Mouse (Mus musculus): Measurements from ENCODE around the gene Srgap1. TPM values are rescaled to one million over a fixed set of nuclear protein-coding genes. Genes with fewer than 3 reads are reported as not detected.

Gene Srgap1
- total RNA-seq (2021) = 10 to 100 TPM in 1 of 2 experiments, 1 to 10 TPM in 1; 7.6 to 11.7 TPM
- long read RNA-seq, experiment 1, full-length matches to known transcripts = 1 of 1 reads
- long read RNA-seq, experiment 1, partial matches to known transcripts = 0 of 1 reads
- long read RNA-seq, experiment 1, other reads (novel, unspliced or antisense) = 0 of 1 reads
- long read RNA-seq, experiment 2, full-length matches to known transcripts = 1 of 3 reads
- long read RNA-seq, experiment 2, partial matches to known transcripts = 1 of 3 reads
- long read RNA-seq, experiment 2, other reads (novel, unspliced or antisense) = 1 of 3 reads

DNA sequence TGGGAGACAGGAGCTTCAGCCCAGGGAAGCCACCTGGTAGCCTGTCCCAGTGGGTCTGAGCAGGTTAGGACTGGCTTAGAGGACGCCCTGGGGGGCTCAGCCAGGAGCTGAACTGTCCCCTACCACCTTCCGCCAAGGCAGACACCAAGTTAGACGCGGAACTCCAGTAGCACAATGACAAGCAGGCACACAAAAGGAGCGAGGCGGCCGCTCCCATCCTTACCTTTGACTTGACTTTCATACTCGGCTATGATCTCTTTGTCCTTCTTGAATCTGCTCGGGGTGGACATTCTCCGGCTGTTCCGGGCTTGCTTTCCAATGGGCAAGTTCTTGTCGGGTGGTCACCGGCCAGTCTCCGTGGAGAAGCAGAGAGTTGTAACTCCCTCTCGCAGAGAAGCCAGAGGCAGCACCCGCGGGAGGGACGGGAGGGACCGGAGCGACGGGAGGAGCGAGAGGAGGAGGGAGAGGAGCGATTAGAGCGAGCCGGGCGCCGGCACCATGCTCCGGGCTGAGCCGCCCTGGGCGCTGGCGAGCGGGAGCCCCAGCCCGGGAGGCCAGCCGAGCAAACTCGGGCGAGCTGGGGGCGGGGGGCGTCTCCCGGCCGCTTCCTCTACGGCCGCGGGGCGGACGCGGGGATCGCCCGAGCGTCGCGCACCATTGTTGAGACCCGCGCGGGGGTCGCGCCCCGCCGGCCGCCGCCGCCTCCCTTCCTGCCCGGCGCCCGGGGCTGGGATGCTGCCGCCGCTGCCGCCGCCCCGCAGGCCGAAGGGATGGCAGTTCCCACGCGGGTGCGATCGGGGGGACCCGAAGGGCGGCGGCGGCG lies at the start of gene Srgap1:
TSS of gene Srgap1 (minus strand) at position 412 of the 823 bp plus-strand sequence.
- Histone ChIP-seq H3K4me3 (peak within 1 kb of the TSS; percentile 71), H3K27ac (peak within 1 kb of the TSS; percentile 63)
- intact Hi-C loops (cut with DNase I) = loop anchor here (2.0 to 5.0 kb wide), 3 partner anchors 90 to 420 kb away; partner anchors contain the start of gene Xpot
- peak; percentile 37 to 49 for DNase-seq (ENCODE audit: extremely low spot score in 1 of 2, low spot score in 2 of 2)
- TF ChIP-seq CTCF (IDR thresholded peaks at IDR 0.05) = no peak

- TF ChIP-seq CTCF (IDR thresholded peaks at IDR 0.05) = no peak
- DNase-seq (ENCODE audit: extremely low spot score in 1 of 2, low spot score in 2 of 2) = no peak
- Histone ChIP-seq H3K4me3 (peak overlapping the region; percentile 86), H3K27ac (peak overlapping the region; percentile 93)
- intact Hi-C loops (cut with DNase I) = loop anchor here (10.0 kb wide), 2 partner anchors 898 to 988 kb away; no protein-coding TSS in a partner anchor
These were observed 49.4 kb upstream of the Srgap1 start for GRCm38 (mm10) chr10:122096462-122096979.

GRCm38 (mm10) chr10:122090472-122090871 lies 43.4 kb upstream of the Srgap1 start:
- TF ChIP-seq CTCF (IDR thresholded peaks at IDR 0.05) = peak; percentile 20; the same call in 1 of the 2 replicates
- H3K4me3 ChIP-seq = no peak overlapping the region
- intact Hi-C loops (cut with DNase I) = loop anchor here (10.0 kb wide), 2 partner anchors 904 to 994 kb away; no protein-coding TSS in a partner anchor
- DNase-seq (ENCODE audit: extremely low spot score in 1 of 2, low spot score in 2 of 2) = no peak
- no peak overlapping the region for H3K27ac ChIP-seq

- H3K27ac ChIP-seq = no peak overlapping the region
- H3K4me3 ChIP-seq = no peak overlapping the region
- no peak for DNase-seq (ENCODE audit: extremely low spot score in 1 of 2, low spot score in 2 of 2)
- intact Hi-C loops (cut with DNase I) = no loop called here
- TF ChIP-seq CTCF (IDR thresholded peaks at IDR 0.05) = no peak
These were observed 34.2 kb upstream of the Srgap1 start for GRCm38 (mm10) chr10:122081352-122081751.

DNA sequence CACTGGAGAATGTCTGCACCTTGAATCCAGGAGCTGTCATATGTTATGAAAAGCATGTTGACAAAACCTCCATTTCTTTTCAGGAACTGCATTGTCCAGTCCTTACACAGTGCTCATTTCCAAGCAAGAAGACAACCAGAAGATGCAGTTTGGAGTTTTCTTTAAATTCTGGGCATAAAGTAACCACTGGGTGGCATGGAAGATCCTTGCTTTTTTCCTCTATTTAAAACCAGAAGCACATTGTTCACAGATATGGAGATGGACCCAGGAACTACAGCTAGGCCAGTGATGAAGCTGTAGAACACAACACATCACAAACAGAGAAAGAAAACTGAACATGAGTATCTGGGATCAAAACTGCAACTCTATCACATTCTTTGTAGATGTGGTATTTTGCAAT lies 22.0 kb upstream of the Srgap1 start:
- no peak for DNase-seq (ENCODE audit: extremely low spot score in 1 of 2, low spot score in 2 of 2)
- Histone ChIP-seq H3K27ac (no peak overlapping the region), H3K4me3 (no peak overlapping the region)
- intact Hi-C loops (cut with DNase I) = no loop called here
- peak; percentile 47 for TF ChIP-seq CTCF (IDR thresholded peaks at IDR 0.05)

DNA sequence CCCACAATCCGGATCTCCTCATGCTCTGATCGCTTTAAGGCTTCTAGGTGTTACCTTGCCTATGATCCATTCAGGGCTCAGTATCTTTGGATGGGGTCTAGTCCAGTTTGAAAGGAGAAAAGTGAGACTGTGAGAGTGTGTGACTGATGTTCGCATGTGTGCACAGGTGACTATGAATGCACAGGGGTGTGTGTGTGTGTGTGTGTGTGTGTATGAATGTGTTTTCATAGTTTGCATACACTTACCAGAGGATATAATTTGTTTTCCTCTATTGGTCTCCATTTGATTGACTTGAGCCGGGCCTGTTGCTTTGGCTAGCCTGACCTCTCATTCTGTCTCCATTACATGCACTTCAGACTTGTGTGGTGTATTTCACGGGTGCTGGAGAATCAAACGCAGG lies 8.7 kb upstream of the Srgap1 start:
- no peak for TF ChIP-seq CTCF (IDR thresholded peaks at IDR 0.05)
- intact Hi-C loops (cut with DNase I) = no loop called here

DNA sequence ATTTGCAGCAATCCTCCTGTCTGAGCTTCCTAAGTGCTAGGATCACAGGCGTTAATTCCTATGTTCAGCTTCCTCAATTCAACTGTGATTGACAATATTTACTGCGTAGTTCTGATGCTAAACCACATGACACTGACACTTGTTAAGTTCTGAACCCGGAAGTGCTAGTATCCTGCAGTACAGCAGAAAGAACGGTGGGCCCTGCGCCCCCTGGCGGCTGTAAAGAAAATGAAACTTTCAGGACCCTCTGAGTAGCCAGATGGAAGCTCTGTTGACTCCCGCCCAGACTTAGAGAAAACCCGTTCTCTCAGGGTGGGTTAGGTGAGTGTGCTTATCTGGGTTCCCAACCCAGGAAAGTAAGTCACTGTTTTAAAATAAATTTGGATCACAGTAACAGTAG lies 7.4 kb upstream of the Srgap1 start:
- peak in 1 of 2 experiments; percentile 22 for DNase-seq (ENCODE audit: extremely low spot score in 1 of 2, low spot score in 2 of 2)
- Histone ChIP-seq H3K4me3 (no peak overlapping the region), H3K27ac (no peak overlapping the region)
- intact Hi-C loops (cut with DNase I) = loop anchor here (5.0 kb wide), 1 partner anchor 222 kb away; no protein-coding TSS in a partner anchor
- TF ChIP-seq CTCF (IDR thresholded peaks at IDR 0.05) = peak; percentile 79

More for the DNA sequence above, 8.7 kb upstream of the Srgap1 start:
- no peak overlapping the region for H3K4me3 ChIP-seq
- no peak for DNase-seq (ENCODE audit: extremely low spot score in 1 of 2, low spot score in 2 of 2)
- no peak overlapping the region for H3K27ac ChIP-seq

DNA sequence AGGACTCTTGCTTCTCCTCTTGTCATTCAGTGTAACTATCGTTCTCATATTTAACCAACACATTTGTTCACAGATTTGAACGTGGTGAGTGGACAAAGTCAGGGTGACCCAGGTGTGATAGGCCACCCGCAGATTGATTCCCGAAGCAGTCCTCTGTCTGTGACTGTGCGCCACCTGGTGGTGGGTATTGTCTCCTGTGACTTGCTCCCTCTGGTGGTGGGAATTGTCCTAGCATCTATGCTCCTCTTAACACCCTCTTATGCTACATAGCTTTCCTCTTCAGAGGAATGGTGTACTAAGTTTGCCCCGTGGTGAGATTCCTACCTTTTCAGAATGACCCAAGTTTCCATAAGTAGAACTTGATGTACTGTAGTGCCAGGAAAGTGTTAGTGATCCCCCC lies 4.7 kb upstream of the Srgap1 start:
- DNase-seq (ENCODE audit: extremely low spot score in 1 of 2, low spot score in 2 of 2) = peak; percentile 81 to 91
- H3K27ac ChIP-seq = no peak overlapping the region
- TF ChIP-seq CTCF (IDR thresholded peaks at IDR 0.05) = no peak; the same call in none of the 2 replicates
- intact Hi-C loops (cut with DNase I) = loop anchor here (1.0 to 5.0 kb wide), 5 partner anchors 220 to 411 kb away; partner anchors contain the start of gene D930020B18Rik
- no peak overlapping the region for H3K4me3 ChIP-seq

DNA sequence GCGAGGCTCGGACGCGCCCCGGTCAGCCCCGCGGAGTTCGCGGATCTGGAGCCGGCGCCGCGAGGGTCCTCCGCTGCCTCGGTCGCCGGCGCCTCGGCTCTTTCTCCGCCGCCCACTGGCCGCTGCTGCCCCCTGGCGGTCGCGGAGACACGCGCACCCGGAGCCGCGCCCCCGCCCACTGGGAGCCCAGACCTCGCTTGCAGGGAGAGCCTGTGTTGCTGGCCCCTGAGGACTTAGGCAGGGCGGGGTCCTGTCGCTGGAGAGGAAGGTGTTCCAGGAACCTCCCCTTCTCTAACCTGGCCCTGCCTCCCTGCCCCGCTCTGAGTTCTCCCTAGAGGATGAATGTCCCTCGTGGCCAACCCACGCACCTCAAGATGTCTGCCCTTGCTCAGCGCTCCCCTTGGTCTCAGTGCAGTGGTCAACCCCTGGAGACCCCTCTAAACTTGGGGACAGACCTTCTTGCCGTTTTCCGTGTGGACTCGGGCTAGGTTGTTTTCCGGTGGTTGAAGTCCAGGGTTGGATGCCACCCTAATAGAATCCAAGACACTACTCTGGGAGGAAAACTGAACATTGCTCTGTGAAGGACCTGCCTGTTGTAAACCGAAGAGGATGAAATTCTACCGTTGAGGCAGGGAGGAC lies 731 bp upstream of the Srgap1 start:
- intact Hi-C loops (cut with DNase I) = loop anchor here (2.0 to 5.0 kb wide), 3 partner anchors 91 to 421 kb away; partner anchors contain the start of gene Xpot
- Histone ChIP-seq H3K4me3 (peak overlapping the region; percentile 71), H3K27ac (no peak overlapping the region)
- TF ChIP-seq CTCF (IDR thresholded peaks at IDR 0.05) = peak; percentile 92
- peak; percentile 87 to 94 for DNase-seq (ENCODE audit: extremely low spot score in 1 of 2, low spot score in 2 of 2)

GRCm38 (mm10) chr10:122046511-122046903 lies 608 bp downstream of the Srgap1 start:
- H3K27ac ChIP-seq = peak overlapping the region; percentile 63
- DNase-seq (ENCODE audit: extremely low spot score in 1 of 2, low spot score in 2 of 2) = no peak
- H3K4me3 ChIP-seq = peak overlapping the region; percentile 71
- intact Hi-C loops (cut with DNase I) = loop anchor here (2.0 to 5.0 kb wide), 3 partner anchors 89 to 419 kb away; partner anchors contain the start of gene Xpot
- no peak for TF ChIP-seq CTCF (IDR thresholded peaks at IDR 0.05)

- Histone ChIP-seq H3K27ac (no peak overlapping the region), H3K4me3 (peak overlapping the region; percentile 71)
- DNase-seq (ENCODE audit: extremely low spot score in 1 of 2, low spot score in 2 of 2) = no peak
- TF ChIP-seq CTCF (IDR thresholded peaks at IDR 0.05) = no peak
- intact Hi-C loops (cut with DNase I) = loop anchor here (2.0 to 5.0 kb wide), 3 partner anchors 89 to 419 kb away; partner anchors contain the start of gene Xpot
These were observed 1.2 kb downstream of the Srgap1 start for GRCm38 (mm10) chr10:122045946-122046345.
